Mouse (Mus musculus): ENCODE data around the gene Asic1.
"Not testable (repeated sequence)": the region's sequence is repeated elsewhere in the genome, so short reads cannot be mapped to it uniquely, and the experiment has no call there.

Gene Asic1

GRCm38 (mm10) chr15:99717386-99718334 is 47.5 kb downstream of the Asic1 start, which contains the start of gene Gpd1:
Gene Gpd1, plus strand, starts transcription at chr15:99717515.
- intact Hi-C loops (cut with DNase I), result no loop called here

- intact Hi-C loops (cut with DNase I), result no loop called here
These were observed 48.4 kb downstream of the Asic1 start for GRCm38 (mm10) chr15:99718461-99719021.

GRCm38 (mm10) chr15:99719865-99720264 is 49.7 kb downstream of the Asic1 start:
- intact Hi-C loops (cut with DNase I), result no loop called here

DNA sequence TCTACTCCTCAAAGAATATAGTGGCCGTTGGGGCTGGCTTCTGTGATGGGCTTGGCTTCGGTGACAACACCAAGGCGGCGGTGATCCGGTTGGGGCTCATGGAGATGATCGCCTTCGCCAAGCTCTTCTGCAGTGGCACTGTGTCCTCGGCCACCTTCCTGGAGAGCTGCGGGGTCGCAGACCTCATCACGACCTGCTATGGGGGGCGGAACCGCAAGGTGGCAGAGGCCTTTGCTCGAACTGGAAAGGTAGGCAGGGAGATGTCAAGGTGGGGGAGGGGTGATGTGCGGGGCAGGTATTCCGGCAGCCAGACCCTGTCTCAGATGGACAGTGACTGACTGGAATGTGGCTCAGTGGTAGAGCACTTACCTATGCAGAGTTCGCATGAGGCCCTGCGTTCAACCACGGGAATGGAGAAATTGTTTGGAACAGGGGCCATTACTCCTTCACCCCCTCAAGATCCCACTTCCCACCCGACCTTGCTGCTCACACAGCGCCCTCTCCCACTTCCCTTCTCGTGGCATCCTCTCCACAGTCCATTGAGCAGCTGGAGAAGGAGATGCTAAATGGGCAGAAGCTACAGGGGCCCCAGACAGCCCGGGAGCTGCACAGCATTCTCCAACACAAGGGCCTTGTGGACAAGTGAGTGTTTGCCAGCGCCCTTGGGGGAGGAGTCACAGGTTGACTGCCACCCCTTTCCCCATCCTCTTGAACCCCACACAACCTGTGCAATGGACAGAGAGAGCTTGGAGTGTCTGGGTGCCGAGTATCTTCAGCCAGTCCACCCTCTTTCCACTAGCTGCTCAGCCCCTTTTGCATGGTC is 52.0 kb downstream of the Asic1 start:
- intact Hi-C loops (cut with DNase I), result no loop called here

GRCm38 (mm10) chr15:99723120-99723514 is 52.9 kb downstream of the Asic1 start:
- intact Hi-C loops (cut with DNase I), result no loop called here

GRCm38 (mm10) chr15:99723515-99724291 is 53.5 kb downstream of the Asic1 start:
- intact Hi-C loops (cut with DNase I), result no loop called here

DNA sequence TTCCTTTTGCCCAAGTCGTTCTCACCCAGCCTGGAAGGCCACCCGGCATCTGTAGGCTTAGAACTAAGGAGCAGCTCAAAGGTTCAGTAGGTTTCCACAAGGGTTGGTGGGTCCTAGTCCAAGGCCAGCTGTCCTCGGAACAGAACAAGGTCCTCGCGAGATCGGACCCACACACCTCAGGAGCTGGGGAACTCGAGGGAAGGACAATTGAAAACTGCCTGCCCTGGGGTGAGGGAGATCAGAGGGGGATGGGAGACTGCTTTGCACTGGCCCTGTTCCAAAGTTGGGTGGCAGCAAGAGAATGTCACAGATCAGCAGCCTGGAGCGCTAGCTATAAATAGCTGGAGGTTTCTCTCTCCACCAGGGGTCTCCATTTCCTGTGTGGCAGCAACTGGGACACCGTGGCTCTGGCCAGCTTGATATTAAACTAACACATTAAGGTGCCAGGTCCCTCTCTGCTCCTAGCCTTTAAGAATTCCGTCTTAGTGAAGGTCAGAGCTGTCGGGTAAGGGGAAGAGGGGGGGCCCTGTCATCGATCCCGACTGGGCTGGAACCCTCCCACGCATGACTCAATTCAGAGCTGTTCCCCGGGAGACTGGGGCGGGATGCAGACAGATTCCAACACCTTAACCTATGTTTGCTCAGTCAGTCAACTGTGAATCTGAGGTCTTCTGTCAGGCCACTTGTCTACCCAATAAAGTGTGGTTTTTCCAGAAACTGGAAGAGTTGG is 54.3 kb downstream of the Asic1 start:
- intact Hi-C loops (cut with DNase I), result no loop called here

DNA sequence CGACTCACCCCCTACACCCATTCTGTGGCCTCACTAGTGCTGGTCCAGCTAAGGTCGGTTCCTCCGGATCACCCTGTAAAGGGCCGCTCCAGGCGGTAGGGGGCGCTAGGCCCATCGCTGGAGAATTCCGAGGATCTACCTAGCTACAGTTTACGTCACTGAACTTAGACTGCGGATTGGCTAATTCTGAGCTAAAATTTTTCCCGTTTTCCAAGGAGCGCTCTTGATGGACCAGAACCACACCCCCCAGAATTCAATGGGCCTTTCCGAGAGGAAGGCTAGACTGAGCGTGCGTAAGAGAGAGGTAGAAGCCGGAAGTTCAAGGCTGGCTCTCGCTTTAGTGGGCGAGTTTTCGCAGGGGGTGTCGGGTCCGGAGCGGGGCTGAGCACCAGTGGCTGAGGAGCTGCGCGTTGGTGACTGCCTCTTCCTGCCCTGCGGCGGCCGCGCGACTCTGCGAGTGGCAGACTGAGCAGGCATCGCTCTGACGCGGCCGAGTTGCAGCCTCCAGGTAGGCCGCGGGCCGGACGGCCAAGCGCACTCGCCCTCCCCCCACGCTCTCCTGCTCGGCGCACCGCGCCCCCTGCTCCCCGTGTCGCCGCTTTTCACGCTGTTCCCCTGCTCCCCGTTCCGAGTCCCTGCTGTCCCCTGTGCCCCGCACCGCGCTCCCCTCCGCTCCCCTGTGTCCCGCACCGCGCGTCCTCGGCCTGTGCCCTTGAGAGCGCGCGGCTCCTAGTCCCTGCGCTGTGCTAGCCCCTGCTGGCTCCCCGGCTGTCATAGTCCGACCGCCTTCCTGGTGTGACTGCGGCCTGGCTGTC is 55.4 kb downstream of the Asic1 start, which contains the start of gene Cox14:
Gene Cox14, plus strand, starts transcription at position 278 of the 815 bp plus-strand sequence.
- intact Hi-C loops (cut with DNase I), result no loop called here

DNA sequence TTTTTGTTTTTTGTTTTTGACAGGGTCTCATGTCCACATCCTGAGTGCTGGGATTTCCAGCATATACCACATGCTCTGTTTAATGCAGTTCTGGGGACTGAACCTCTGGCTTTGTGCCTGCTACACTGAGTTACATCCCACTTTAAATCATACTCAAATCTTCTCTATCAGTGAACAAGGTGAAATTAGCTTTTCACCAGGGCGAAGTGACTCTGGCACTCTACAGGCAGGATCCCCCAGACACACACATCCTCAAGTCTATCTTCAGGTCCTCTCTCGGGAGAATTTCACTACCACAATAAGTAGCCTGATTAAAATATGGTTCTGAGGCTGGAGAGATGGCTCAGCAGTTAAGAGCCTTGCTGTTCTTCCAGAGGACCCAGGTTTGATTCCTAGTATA is 56.4 kb downstream of the Asic1 start:
- intact Hi-C loops (cut with DNase I), result no loop called here

GRCm38 (mm10) chr15:99727039-99727438 is 56.9 kb downstream of the Asic1 start:
- intact Hi-C loops (cut with DNase I), result not testable (repeated sequence)

GRCm38 (mm10) chr15:99727525-99727924 is 57.4 kb downstream of the Asic1 start:
- intact Hi-C loops (cut with DNase I), result no loop called here

- intact Hi-C loops (cut with DNase I), result no loop called here
These were observed 58.0 kb downstream of the Asic1 start for GRCm38 (mm10) chr15:99728211-99728610.

- intact Hi-C loops (cut with DNase I), result no loop called here
These were observed 59.1 kb downstream of the Asic1 start for GRCm38 (mm10) chr15:99729056-99729783.

- intact Hi-C loops (cut with DNase I), result loop anchor here (5.0 kb wide), 1 partner anchor 41 kb away; the partner anchor contains the start of gene Cers5
These were observed 61.0 kb downstream of the Asic1 start for GRCm38 (mm10) chr15:99731167-99731566.

- intact Hi-C loops (cut with DNase I), result loop anchor here (5.0 kb wide), 1 partner anchor 41 kb away; the partner anchor contains the start of gene Cers5
These were observed 61.5 kb downstream of the Asic1 start for GRCm38 (mm10) chr15:99731678-99732077.

DNA sequence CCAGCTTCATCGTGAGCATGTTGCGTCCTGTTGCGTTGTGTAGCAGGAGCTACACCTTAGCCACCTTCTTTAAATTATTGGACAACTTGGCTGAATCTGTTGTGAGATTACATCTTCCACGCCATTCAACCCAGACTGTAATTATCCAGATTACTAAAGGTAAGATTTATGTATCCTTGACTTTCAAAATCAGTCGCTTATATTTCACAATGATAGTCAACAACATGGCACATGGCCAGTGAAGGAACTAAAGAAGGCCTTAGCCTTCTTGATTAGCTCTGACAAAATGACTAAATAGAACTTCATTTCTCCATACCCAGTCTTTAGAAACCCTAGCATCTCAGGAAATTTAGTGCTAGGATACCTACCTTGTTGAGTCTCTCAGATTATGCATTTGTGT is 63.0 kb downstream of the Asic1 start:
- intact Hi-C loops (cut with DNase I), result loop anchor here (5.0 kb wide), 1 partner anchor 39 kb away; the partner anchor contains the start of gene Cers5

GRCm38 (mm10) chr15:99735631-99736030 is 65.5 kb downstream of the Asic1 start:
- intact Hi-C loops (cut with DNase I), result no loop called here

DNA sequence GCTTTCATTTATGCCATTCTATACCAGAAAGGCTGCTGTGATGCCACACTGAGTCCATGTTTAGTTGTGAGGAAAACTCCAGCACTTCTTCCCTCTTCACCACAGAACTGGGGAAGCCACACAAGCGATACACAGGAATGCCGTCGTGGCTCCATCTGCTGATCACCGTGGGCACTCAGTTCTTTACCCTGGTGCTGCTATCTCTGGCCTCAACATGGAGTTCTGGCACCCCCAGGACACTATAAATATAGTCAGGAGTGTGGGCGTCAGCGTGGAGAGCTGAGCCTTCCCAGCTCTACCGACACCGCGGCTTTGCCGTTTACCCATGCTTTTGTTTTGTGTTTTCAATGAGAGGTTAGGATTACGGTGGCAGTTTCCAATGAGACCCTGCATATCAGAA is 66.5 kb downstream of the Asic1 start:
- intact Hi-C loops (cut with DNase I), result no loop called here

Measured in adrenal gland (tissue).